Mouse (Mus musculus) embryonic stem cell, embryonic (primary cell): ENCODE data around the gene Gopc.
"Not testable (repeated sequence)": the region's sequence is repeated elsewhere in the genome, so short reads cannot be mapped to it uniquely, and the experiment has no call there.

Source experiments
- CTCF ChIA-PET, 4 experiments: fragments of 300-600 bp in 2 of 4; fragments of 350-600 bp in 2 of 4; sonication (Branson Sonifier 250); formaldehyde crosslinking; loops; one replicate each; lab custom pipeline; 2022; ENCODE audit warnings: inconsistent platforms in 2 of 4; lab: Charles Lee
- POLR2A ChIA-PET, 4 experiments: fragments of 300-600 bp in 2 of 4; fragments of 350-600 bp in 2 of 4; sonication (Branson Sonifier 250); formaldehyde crosslinking; loops; one replicate each; lab custom pipeline; 2022; ENCODE audit warnings: antibody characterized with exemption in 4 of 4, inconsistent platforms in 1 of 4; lab: Charles Lee

Gene Gopc

GRCm38 (mm10) chr10:52360241-52360735, 21.6 kb downstream of the Gopc start:
- CTCF ChIA-PET, result interaction anchor here in 3 of 4 experiments (0.5 to 1.1 kb wide), 4 partner anchors 13 to 36 kb away, joined by 3 to 4 read pairs (median 3); no protein-coding TSS in a partner anchor

DNA sequence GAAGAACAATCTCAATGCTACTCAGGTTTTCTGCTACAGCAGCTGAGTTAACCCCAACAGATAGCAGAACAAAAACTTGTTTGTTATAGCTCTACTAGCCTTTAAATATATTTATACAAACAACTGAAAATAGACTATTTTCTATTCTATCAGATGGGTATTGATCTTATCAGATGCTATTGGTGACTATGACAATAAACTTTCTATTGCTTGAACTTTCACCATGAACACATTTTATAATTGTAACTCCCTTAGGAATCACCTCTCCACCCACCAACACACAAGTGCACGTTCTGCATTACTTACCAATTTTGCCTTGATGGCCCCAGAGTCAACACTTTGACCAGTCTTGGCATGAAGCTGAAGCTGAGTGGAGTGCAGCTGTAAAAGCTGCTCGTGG, 23.5 kb downstream of the Gopc start, which contains the start of gene Gm26741:
Gm26741 (plus strand) TSS at position 301 of the 400 bp plus-strand sequence.
- ChIA-PET POLR2A (no interaction called here), CTCF (no interaction called here)

More at GRCm38 (mm10) chr10:52360241-52360735, 21.6 kb downstream of the Gopc start:
- POLR2A ChIA-PET, result interaction anchor here in 2 of 4 experiments (0.7 to 2.6 kb wide), 3 partner anchors 21 to 26 kb away, joined by 3 to 12 read pairs (median 3); partner anchors contain the start of gene Gopc (in 2 of the 2)

GRCm38 (mm10) chr10:52353184-52353583, 28.7 kb downstream of the Gopc start:
- POLR2A ChIA-PET, result interaction anchor here in 2 of 4 experiments (0.8 to 3.2 kb wide), 4 partner anchors 14 to 107 kb away, joined by 3 to 10 read pairs (median 3); partner anchors contain the start of gene Gopc (in 1 of the 2)

DNA sequence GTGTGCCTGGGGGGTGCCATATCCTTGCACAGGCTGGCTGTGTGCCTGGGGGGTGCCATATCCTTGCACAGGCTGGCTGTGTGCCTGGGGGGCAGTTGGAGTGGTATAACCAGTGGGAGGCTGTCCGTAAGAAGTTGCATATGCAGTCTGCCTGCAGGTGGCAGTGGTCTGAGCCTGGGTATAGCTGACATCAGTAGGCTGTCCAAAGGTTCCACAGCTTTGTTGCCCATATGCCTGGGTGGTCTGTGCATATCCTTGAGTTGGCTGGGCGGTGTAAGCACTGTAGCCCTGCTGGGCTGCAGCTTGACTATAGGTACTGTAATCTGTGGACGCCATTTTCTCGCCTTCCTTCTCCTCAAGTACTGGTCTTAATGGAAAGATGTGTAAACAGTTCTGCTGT, 38.6 kb downstream of the Gopc start:
- CTCF ChIA-PET, result interaction anchor here in 1 of 4 experiments (0.6 to 2.3 kb wide), 3 partner anchors 14 to 127 kb away, joined by 3 to 10 read pairs (median 5); no protein-coding TSS in a partner anchor
- POLR2A ChIA-PET, result not testable (repeated sequence)

More at GRCm38 (mm10) chr10:52353184-52353583, 28.7 kb downstream of the Gopc start:
- CTCF ChIA-PET, result interaction anchor here (0.5 to 3.7 kb wide), 14 partner anchors 9 to 137 kb away, joined by 3 to 27 read pairs (median 4); partner anchors contain the start of genes Dcbld1 (in 1 of the 4) and Gopc (in 1 of the 4)

DNA sequence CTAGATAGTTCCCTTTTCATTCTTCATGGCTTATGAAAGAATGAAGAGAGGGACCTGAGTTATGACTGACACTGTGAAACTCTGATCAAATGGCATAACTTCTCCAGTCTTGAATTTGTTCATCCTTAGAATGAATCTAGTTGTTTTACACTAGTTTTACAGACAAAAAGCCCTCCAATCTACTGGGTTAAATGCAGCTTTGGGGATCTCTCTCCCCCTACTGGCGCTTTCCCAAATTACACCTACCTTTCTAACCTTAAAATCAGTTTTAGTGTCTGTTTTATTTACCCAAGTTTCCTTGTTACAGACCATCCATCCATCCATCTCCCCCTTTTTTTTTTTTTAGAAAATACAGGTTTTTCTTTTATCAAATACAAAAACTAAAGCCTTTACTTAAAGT, 50.9 kb downstream of the Gopc start:
- ChIA-PET POLR2A (interaction anchor here in 2 of 4 experiments (0.6 to 0.8 kb wide), 2 partner anchors 53 to 114 kb away, joined by 3 to 7 read pairs; no protein-coding TSS in a partner anchor), CTCF (interaction anchor here (0.5 to 2.5 kb wide), 14 partner anchors 10 to 1173 kb away, joined by 3 to 19 read pairs (median 4); partner anchors contain the start of gene Dcbld1 (in 2 of the 4))

GRCm38 (mm10) chr10:52321918-52322317, 60.0 kb downstream of the Gopc start:
- ChIA-PET POLR2A (interaction anchor here in 1 of 4 experiments (2.6 kb wide), 1 partner anchor 19 kb away, joined by 8 read pairs; no protein-coding TSS in a partner anchor), CTCF (interaction anchor here in 1 of 4 experiments (1.2 kb wide), 1 partner anchor 9 kb away, joined by 4 read pairs; no protein-coding TSS in a partner anchor)

GRCm38 (mm10) chr10:52319506-52320286, 62.2 kb downstream of the Gopc start:
- POLR2A ChIA-PET, result interaction anchor here in 3 of 4 experiments (0.9 to 2.6 kb wide), 4 partner anchors 17 to 87 kb away, joined by 3 to 8 read pairs (median 4); no protein-coding TSS in a partner anchor
- CTCF ChIA-PET, result interaction anchor here in 1 of 4 experiments (0.5 to 1.1 kb wide), 2 partner anchors 17 to 42 kb away, joined by 3 to 6 read pairs; no protein-coding TSS in a partner anchor

- ChIA-PET POLR2A (interaction anchor here in 1 of 4 experiments (1.0 to 1.5 kb wide), 2 partner anchors 18 to 25 kb away, joined by 3 to 4 read pairs; no protein-coding TSS in a partner anchor), CTCF (no interaction called here)
These were observed 72.7 kb downstream of the Gopc start for GRCm38 (mm10) chr10:52309196-52309595.

GRCm38 (mm10) chr10:52304574-52304973, 77.3 kb downstream of the Gopc start:
- CTCF ChIA-PET, result no interaction called here
- POLR2A ChIA-PET, result interaction anchor here in 3 of 4 experiments (0.6 to 2.0 kb wide), 10 partner anchors 11 to 78 kb away, joined by 3 to 6 read pairs (median 4); no protein-coding TSS in a partner anchor

DNA sequence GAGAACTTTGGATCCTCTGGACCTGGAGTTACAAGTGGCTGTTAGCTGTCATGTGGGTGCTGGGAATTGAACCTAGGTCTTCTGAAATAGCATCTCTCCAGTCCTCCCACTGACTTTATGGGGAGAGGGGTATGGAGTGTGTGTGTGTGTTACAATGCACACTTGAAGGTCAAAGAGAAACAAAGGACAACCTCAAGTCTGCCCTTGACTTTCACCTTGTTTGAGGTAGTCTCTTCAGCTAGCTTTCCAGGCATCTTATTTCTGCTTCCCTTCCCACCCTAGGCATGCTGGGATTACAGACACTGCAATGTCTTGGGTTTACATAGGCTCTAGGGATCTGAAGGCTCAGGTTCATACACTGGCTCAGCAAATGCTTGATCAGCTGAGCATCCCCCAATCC, 79.7 kb downstream of the Gopc start:
- CTCF ChIA-PET, result interaction anchor here in 1 of 4 experiments (0.9 kb wide), 1 partner anchor 56 kb away, joined by 3 read pairs; no protein-coding TSS in a partner anchor

DNA sequence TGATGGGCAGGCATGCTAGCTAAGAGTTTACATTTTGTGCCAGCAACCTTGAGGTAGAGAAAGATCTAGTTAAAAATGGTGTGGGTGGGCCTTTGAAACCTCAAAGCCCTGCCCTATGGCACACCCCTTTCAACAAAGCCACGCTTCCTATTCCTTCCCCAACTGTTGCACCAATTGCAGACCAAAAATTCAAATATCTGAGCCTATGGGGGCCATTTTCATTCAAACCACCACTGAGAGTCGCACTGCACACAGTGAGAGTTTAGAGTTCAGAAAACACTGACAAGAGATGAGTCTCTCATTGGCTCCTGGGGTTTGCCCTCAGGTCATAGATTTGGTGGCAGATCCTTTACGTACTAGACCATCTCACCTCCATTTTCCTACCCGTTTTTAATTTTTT, 80.2 kb downstream of the Gopc start:
- POLR2A ChIA-PET, result interaction anchor here in 3 of 4 experiments (0.5 to 2.3 kb wide), 13 partner anchors 9 to 75 kb away, joined by 3 to 9 read pairs (median 4); no protein-coding TSS in a partner anchor
- CTCF ChIA-PET, result no interaction called here

More for the DNA sequence above, 79.7 kb downstream of the Gopc start:
- POLR2A ChIA-PET, result interaction anchor here (0.5 to 2.3 kb wide), 13 partner anchors 10 to 80 kb away, joined by 3 to 9 read pairs (median 4); partner anchors contain the start of gene Gopc (in 1 of the 4)

DNA sequence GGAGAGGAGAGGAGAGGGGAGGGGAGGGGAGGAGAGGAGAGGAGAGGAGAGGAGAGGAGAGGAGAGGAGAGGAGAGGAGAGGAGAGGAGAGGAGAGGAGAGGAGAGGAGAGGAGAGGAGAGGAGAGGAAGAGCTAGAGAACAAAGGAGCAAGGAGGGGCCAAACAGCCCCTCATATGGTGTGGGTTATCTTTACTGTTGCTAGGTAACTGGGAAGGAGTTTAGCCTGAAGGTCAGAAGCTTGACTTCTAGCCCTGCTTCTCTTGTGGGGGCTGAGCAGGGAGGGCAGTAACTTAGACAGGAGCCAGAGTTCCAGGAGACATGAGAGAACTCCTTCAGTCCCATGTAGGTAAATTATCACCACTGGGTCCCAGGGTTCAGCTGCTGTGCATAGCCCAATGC, 83.4 kb downstream of the Gopc start:
- ChIA-PET CTCF (interaction anchor here in 2 of 4 experiments (0.6 to 1.0 kb wide), 2 partner anchors 14 to 17 kb away, joined by 3 to 4 read pairs; no protein-coding TSS in a partner anchor), POLR2A (interaction anchor here in 3 of 4 experiments (0.8 to 8.8 kb wide), 14 partner anchors 9 to 66 kb away, joined by 3 to 128 read pairs (median 4); partner anchors contain the start of gene Dcbld1 (in 1 of the 3))

- POLR2A ChIA-PET, result interaction anchor here in 3 of 4 experiments (0.6 to 8.8 kb wide), 11 partner anchors 8 to 86 kb away, joined by 3 to 128 read pairs (median 4); partner anchors contain the start of gene Gopc (in 1 of the 3)
- CTCF ChIA-PET, result interaction anchor here in 3 of 4 experiments (0.6 to 1.1 kb wide), 4 partner anchors 11 to 21 kb away, joined by 4 to 5 read pairs (median 5); no protein-coding TSS in a partner anchor
These were observed 86.0 kb downstream of the Gopc start for GRCm38 (mm10) chr10:52295934-52296333.

GRCm38 (mm10) chr10:52293921-52294577, 87.9 kb downstream of the Gopc start:
- POLR2A ChIA-PET, result interaction anchor here in 2 of 4 experiments (1.0 to 8.8 kb wide), 7 partner anchors 10 to 62 kb away, joined by 3 to 128 read pairs (median 9); no protein-coding TSS in a partner anchor
- CTCF ChIA-PET, result interaction anchor here in 1 of 4 experiments (0.6 kb wide), 1 partner anchor 9 kb away, joined by 5 read pairs; no protein-coding TSS in a partner anchor

DNA sequence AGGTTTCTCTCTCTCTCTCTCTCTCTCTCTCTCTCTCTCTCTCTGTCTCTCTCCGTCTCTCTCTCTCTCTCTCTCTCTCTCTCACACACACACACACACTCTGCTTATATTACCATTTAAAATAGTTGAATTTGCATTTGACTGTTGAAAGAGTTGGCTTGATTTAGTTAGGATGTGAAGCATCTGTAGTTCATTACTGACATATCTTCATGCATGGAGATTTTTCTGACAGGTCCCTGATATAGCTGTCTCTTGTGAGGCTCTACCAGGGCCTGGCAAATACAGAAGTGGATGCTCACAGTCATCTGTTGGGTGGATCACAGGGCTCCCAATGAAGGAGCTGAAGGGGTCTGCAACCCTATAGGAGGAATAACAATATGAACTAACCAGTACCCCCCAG, 89.5 kb downstream of the Gopc start:
- CTCF ChIA-PET, result interaction anchor here in 2 of 4 experiments (0.5 to 1.0 kb wide), 2 partner anchors 15 to 18 kb away, joined by 3 to 6 read pairs; no protein-coding TSS in a partner anchor
- POLR2A ChIA-PET, result interaction anchor here in 3 of 4 experiments (0.7 to 8.8 kb wide), 9 partner anchors 8 to 1288 kb away, joined by 3 to 128 read pairs (median 4); no protein-coding TSS in a partner anchor

DNA sequence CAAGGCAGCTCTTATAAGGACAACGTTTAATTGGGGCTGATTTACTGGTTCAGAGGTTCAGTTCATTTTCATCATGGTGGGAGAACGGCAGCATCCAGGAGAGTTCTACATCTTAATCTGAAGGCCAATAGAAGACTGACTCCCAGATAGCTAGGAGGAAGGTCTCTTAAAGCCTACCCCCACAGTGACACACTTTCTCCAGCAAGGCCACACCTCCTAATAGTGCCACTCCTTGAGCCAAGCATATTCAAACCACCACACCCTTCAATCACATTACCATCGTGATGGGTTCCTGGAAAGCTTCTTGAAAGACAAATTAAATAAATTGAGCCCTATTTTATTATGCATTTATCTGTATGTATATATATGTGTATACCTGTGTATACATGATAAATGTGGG, 92.7 kb downstream of the Gopc start:
- ChIA-PET CTCF (interaction anchor here in 3 of 4 experiments (0.6 to 1.5 kb wide), 5 partner anchors 15 to 73 kb away, joined by 3 to 4 read pairs (median 3); no protein-coding TSS in a partner anchor), POLR2A (interaction anchor here (0.6 to 3.7 kb wide), 17 partner anchors 9 to 147 kb away, joined by 3 to 34 read pairs (median 4); no protein-coding TSS in a partner anchor)
